Mouse (Mus musculus) midbrain, embryonic 12.5 days (tissue): ENCODE results near the gene Lmod2. TPM values are rescaled to one million over a fixed set of nuclear protein-coding genes. Genes with fewer than 3 reads are reported as not detected.

Source experiments
- ATAC-seq: fragments of 200-750 bp; cut with Nextera tagmentation; 2 replicates; pipeline ENCODE4 v1.8.0; 2017; ENCODE audit warnings: low read depth, moderate TSS enrichment, moderate library complexity; ENCODE audit not compliant: low FRiP score
- H3K27ac ChIP-seq: fragments of 300-500 bp; sonication (generic); replicated peaks from 2 replicates; pipeline ENCODE4 v1.5.1; 2016; ENCODE audit warnings: mild to moderate bottlenecking
- H3K27me3 ChIP-seq: fragments of 300-500 bp; sonication (generic); 2 replicates; pipeline ENCODE4 v1.6.1; 2016; ENCODE audit warnings: mild to moderate bottlenecking
- H3K36me3 ChIP-seq: fragments of 300-500 bp; sonication (generic); 2 replicates; pipeline ENCODE4 v1.6.1; 2016
- H3K4me1 ChIP-seq: fragments of 300-500 bp; sonication (generic); 2 replicates; pipeline ENCODE4 v1.6.1; 2016
- H3K4me2 ChIP-seq: fragments of 300-500 bp; sonication (generic); replicated peaks from 2 replicates; pipeline ENCODE4 v1.6.1; 2016; ENCODE audit warnings: mild to moderate bottlenecking, moderate library complexity
- H3K4me3 ChIP-seq: fragments of 300-500 bp; sonication (generic); 2 replicates; pipeline ENCODE4 v1.5.1; 2016; ENCODE audit warnings: mild to moderate bottlenecking
- H3K9ac ChIP-seq: fragments of 300-500 bp; sonication (generic); replicated peaks from 2 replicates; pipeline ENCODE4 v1.6.1; 2016; ENCODE audit warnings: mild to moderate bottlenecking, moderate library complexity
- H3K9me3 ChIP-seq: fragments of 300-500 bp; sonication (generic); 2 replicates; pipeline ENCODE4 v1.6.1; 2016; ENCODE audit warnings: mild to moderate bottlenecking
- WGBS: fragments of 180-500 bp; shearing (Covaris S2); methylation state at CpG from one replicate; pipeline ENCODE4 v1.1.7; 2016; 5-methylcytosine and 5-hydroxymethylcytosine counted together
- polyA plus RNA-seq: library from polyadenylated mRNA; unstranded; fragments of >200 nt; fragmentation: Nextera tagmentation; extraction: Ambion mirVana; gene quantifications from 2 replicates; pipeline ENCODE4 v1.2.1, GENCODE M21; 2016

Lmod2 gene
- polyA plus RNA-seq, 1 experiment from 2014 or later = not detected

DNA sequence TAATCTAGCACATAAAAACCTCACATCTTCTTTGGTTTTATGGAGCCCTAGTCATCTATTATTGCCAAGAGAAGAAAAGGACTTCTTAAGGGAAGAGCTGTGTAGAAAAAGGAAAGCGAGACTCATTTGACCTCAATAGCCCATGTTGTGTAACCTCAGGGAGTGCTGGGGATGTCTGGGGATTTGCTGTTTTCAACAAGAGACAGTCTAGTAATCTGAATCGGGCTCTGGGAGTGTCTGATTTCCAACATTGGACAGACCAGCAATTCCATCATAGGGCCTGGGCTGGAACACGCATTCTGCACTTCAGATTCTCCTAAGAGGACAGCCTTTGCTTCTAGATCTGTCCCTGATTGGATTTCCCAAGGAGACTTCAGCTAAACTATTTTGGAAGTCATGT, 14.1 kb upstream of the Lmod2 start:
- H3K4me1 ChIP-seq = no peaks in the 10 kb centered on the region
- WGBS = 82% methylated on average over 3 of the region's 3 CpGs
- no peaks in the 10 kb centered on the region for H3K27me3 ChIP-seq
- no peak for ATAC-seq
- H3K9ac ChIP-seq = no peak overlapping the region
- H3K36me3 ChIP-seq = no peaks in the 10 kb centered on the region
- H3K4me2 ChIP-seq = no peak overlapping the region
- H3K4me3 ChIP-seq = no peak overlapping the region
- H3K27ac ChIP-seq = no peak overlapping the region
- H3K9me3 ChIP-seq = no peaks in the 10 kb centered on the region

DNA sequence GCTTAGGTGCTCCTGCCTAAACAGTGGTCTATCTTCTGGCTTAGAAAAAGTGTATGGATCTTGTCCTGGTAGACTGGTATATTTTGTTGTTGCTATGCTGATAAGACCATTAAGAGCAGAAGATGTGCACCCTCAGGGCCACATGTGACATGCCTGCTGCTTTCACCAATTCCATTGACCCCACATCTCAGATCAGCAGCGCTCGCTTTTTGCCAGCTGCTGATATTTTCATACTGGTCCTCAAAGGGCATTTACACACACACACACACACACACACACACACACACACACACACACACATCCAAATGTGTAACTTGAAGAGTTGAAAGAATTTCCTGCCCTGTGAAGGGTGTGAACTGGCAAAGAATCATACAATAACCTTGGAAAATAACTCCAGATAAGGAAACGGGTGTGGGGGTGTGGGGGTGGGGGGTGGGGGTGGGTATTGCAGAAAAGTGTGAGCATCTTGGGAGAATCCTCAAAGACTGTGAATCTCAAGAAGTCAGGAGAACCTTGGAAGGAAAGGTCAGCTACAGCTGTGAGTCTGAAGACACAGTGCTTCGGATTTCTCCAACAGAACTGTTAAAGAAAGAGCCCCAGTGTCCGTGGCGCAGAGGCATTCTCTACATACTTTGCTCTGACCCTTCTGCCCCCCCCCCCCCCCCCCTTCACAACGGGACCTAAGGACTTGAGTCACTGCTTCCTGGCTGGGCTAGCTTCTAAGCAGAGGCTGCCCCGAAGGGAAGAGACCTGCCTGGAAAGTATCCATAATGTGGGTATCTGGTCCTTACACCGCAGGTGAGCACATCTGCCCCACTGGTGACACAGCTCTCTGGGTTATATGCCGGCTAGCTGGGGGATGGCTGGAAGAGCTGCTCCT, 11.9 kb upstream of the Lmod2 start:
- Histone ChIP-seq H3K9ac (no peak overlapping the region), H3K27ac (no peak overlapping the region), H3K36me3 (no peaks in the 10 kb centered on the region), H3K4me3 (no peak overlapping the region), H3K9me3 (no peaks in the 10 kb centered on the region), H3K4me2 (no peak overlapping the region), H3K27me3 (no peaks in the 10 kb centered on the region), H3K4me1 (no peaks in the 10 kb centered on the region)
- WGBS = 62% methylated on average over 10 of the region's 10 CpGs
- ATAC-seq = no peak

DNA sequence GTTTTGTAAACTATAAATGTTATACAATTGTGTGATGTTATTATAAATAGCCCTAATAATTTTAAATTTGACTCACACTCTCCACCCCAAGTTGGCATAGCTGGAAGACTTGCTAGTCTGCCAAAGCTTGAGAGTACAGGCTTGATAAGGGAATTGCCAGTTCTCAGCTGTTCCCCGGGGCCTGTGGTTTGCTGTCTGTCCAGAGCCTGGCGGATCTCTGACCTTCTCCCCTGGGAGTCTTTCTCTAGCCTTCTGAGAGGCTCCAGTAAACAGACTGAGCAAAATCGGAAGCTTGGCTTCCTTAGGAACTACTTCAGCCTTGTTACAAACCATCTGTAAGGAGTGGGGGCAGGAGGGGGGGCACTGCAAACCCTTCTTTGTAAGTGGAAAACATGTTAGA, 10.7 kb upstream of the Lmod2 start:
- no peaks in the 10 kb centered on the region for H3K36me3 ChIP-seq

DNA sequence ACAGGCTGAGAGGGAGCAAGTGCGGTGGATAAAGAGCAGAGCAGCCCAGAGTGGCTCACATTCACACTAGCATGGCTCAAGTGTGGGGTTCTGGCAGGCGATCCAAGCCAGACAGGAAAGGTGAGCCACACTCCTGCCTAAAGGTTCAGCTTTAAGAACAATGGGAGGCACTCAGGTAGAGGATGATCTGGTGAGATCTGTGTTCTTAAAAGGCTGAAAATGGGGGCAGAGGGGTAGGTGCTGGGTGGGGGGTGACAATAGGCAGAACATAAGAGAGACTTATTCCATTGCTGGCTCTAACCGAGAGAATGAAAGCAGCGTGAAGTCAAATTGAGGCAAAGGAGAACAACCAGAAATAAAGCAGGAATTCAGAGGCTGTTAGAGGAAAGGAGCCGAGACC, 7.3 kb upstream of the Lmod2 start:
- Histone ChIP-seq H3K4me3 (no peak overlapping the region), H3K4me2 (no peak overlapping the region), H3K27me3 (no peaks in the 10 kb centered on the region), H3K4me1 (no peaks in the 10 kb centered on the region), H3K27ac (no peak overlapping the region), H3K9me3 (no peaks in the 10 kb centered on the region), H3K9ac (no peak overlapping the region), H3K36me3 (no peaks in the 10 kb centered on the region)
- 81% methylated on average over 5 of the region's 5 CpGs for WGBS
- no peak for ATAC-seq

More for the DNA sequence above, 10.7 kb upstream of the Lmod2 start:
- no peak overlapping the region for H3K9ac ChIP-seq
- H3K27me3 ChIP-seq = no peaks in the 10 kb centered on the region
- H3K27ac ChIP-seq = no peak overlapping the region
- H3K9me3 ChIP-seq = no peaks in the 10 kb centered on the region
- H3K4me3 ChIP-seq = no peak overlapping the region
- H3K4me2 ChIP-seq = no peak overlapping the region
- no peak for ATAC-seq
- WGBS = 44% methylated on average over 3 of the region's 3 CpGs
- no peaks in the 10 kb centered on the region for H3K4me1 ChIP-seq

DNA sequence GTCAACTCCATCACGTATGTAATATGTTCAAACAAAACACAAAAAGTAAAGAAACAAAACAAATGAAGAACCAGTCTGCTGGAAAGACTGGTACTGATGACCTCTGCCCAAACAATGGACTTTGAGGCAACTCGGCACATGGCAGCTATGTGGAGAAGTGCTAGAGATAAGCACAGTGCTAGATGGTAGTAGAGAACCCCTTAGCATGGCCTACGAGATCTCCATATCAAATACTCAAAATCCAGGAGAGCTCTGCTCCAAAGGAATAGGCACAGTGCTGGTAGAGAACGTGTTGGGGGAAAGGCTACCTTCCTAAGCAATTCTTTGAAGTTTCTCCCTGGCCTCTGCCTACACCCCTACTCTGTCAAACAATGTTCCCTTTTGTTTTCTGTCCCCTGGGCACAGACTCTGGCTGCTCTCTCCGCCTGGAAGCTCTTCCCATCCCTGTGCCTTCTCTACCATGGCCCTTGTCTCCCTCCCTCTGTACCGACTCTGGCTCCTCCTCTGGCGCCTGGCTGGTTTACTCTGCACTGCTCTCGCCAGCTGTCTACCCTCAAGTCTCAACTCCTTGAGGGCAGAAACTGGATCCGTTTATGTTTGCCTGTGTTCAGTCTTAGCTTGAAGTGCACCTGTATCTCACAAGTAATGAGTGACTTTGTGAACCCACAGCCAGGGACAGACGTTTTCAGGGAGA, 5.9 kb upstream of the Lmod2 start:
- Histone ChIP-seq H3K4me1 (no peaks in the 10 kb centered on the region), H3K4me2 (no peak overlapping the region), H3K27me3 (no peaks in the 10 kb centered on the region), H3K36me3 (no peaks in the 10 kb centered on the region), H3K27ac (no peak overlapping the region), H3K9me3 (no peaks in the 10 kb centered on the region), H3K4me3 (no peak overlapping the region), H3K9ac (no peak overlapping the region)
- 0 out of 2 replicates have a peak, but pooled peaks have one; percentile 23 for ATAC-seq
- 51% methylated on average over 10 of the region's 10 CpGs for WGBS

DNA sequence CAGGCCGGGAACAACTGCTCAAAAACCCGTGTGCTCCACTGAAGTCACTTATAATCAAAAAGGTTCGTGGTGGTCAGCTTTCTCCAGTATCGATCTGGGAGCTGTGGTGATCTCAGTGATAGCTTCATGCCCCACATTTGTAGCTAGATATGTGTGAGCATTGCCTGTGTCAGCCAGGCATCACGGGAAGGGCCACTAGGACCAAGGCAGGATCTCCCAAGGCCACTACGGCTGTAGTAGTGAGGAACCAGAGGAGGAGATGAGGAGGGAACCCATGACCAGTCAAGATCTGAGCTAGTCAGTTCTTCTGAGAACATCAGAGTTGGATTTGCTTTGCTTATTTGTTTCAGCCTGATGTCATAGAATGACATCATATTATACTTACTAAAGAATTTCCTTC, 1.6 kb downstream of the Lmod2 start:
- no peak for ATAC-seq

DNA sequence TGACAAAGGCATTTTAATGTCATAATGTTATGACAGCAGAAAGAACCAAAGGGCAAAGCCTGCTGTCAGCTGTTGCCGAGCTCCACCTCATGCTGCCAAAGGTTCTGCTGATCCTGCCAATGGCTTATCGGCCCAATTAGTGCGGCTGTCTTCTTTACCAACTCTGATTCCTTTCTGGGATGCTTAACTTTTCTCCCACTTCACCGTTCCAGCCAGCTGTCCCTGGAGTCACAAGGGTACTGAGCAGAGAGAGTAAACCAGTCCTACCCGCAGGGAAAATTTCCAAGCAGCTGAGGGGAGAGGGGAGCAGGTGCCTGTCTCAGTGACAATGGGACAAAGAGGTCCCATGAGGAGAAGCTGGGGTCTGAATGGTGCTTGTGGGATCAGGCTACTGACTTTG, 2.1 kb downstream of the Lmod2 start:
- H3K9me3 ChIP-seq = no peaks in the 10 kb centered on the region
- H3K4me3 ChIP-seq = no peak overlapping the region
- H3K4me1 ChIP-seq = 0 out of 2 replicates have a peak, but pooled peaks cover 3% of the 10 kb centered on the region
- H3K4me2 ChIP-seq = no peak overlapping the region
- no peaks in the 10 kb centered on the region for H3K27me3 ChIP-seq
- no peak overlapping the region for H3K27ac ChIP-seq
- no peaks in the 10 kb centered on the region for H3K36me3 ChIP-seq
- WGBS = 82% methylated on average over 5 of the region's 5 CpGs
- ATAC-seq = no peak
- no peak overlapping the region for H3K9ac ChIP-seq

More for the DNA sequence above, 1.6 kb downstream of the Lmod2 start:
- WGBS = 94% methylated on average over 6 of the region's 6 CpGs
- Histone ChIP-seq H3K27ac (no peak overlapping the region), H3K27me3 (no peaks in the 10 kb centered on the region), H3K9me3 (no peaks in the 10 kb centered on the region), H3K4me1 (0 out of 2 replicates have a peak, but pooled peaks cover 3% of the 10 kb centered on the region), H3K36me3 (no peaks in the 10 kb centered on the region), H3K4me2 (no peak overlapping the region), H3K4me3 (no peak overlapping the region), H3K9ac (no peak overlapping the region)

DNA sequence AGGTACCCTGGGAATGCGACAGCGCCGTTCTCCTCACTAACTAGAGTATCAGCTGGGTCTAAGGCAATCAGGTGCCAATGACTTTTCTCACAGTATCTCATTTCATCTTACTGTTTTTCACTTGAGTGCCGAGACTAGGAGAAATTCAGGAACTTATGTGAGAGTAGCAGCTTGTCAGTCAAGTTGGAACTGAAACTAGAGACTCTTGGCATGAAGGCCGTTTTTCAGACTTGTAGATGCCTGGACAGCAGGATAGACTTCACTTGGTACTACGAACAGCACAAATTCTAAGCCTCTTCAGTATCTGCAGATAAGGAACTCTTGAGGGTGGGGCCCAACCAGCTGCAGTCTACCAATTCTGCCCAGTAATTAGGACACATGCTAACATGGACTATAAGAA, 2.6 kb downstream of the Lmod2 start:
- Histone ChIP-seq H3K27me3 (no peaks in the 10 kb centered on the region), H3K4me1 (0 out of 2 replicates have a peak, but pooled peaks cover 3% of the 10 kb centered on the region), H3K36me3 (no peaks in the 10 kb centered on the region), H3K27ac (no peak overlapping the region), H3K4me3 (no peak overlapping the region), H3K9me3 (no peaks in the 10 kb centered on the region), H3K4me2 (no peak overlapping the region), H3K9ac (no peak overlapping the region)
- ATAC-seq = no peak
- 90% methylated on average over 6 of the region's 6 CpGs for WGBS

DNA sequence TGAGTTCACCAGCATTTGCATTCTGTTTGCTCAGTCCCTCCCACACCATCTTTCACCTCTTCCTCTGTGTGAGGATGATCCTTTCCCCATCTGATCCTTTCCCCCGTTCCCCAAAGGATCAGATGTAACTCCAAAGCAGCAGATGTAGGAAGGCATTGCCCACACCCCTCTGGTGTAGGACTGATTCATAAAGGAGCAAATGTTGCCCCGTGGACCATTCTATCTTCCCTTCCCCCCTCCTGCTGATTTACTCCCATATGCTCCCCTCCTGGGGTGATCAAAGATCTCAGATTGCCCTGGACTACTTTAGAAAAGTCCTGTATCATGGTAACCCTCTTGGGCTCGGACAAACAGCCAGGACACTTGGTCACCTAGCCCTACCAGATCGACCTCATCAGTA, 3.2 kb downstream of the Lmod2 start:
- ATAC-seq = no peak
- no peaks in the 10 kb centered on the region for H3K27me3 ChIP-seq
- H3K4me2 ChIP-seq = no peak overlapping the region
- H3K27ac ChIP-seq = no peak overlapping the region
- H3K4me1 ChIP-seq = 0 out of 2 replicates have a peak, but pooled peaks cover 3% of the 10 kb centered on the region
- H3K9ac ChIP-seq = no peak overlapping the region
- H3K36me3 ChIP-seq = no peaks in the 10 kb centered on the region
- no peak overlapping the region for H3K4me3 ChIP-seq
- H3K9me3 ChIP-seq = no peaks in the 10 kb centered on the region
- 77% methylated on average over 4 of the region's 4 CpGs for WGBS

DNA sequence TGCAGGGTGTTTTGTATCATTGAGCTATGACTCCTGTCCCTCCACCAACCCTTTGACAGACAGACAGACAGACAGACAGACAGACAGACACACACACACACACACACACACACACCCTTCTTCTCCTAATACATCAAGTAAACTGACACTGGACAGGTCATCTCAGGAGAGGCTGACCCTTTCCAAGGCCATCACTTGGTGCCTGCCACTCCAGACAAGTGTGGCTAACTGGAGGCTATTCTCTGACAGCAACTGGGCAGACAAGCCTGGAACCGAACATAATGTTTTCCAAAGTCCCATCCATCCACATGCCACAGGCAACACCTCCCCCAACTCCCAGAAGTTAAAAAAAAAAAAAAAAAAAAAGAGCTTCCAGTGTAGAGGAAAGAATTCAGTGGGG, 4.1 kb downstream of the Lmod2 start:
- no peak for ATAC-seq
- Histone ChIP-seq H3K9ac (no peak overlapping the region), H3K9me3 (no peaks in the 10 kb centered on the region), H3K4me3 (no peak overlapping the region), H3K27ac (no peak overlapping the region), H3K36me3 (no peaks in the 10 kb centered on the region), H3K4me1 (0 out of 2 replicates have a peak, but pooled peaks cover 3% of the 10 kb centered on the region), H3K4me2 (no peak overlapping the region), H3K27me3 (no peaks in the 10 kb centered on the region)
- WGBS = 82% methylated on average over 1 of the region's 1 CpGs

DNA sequence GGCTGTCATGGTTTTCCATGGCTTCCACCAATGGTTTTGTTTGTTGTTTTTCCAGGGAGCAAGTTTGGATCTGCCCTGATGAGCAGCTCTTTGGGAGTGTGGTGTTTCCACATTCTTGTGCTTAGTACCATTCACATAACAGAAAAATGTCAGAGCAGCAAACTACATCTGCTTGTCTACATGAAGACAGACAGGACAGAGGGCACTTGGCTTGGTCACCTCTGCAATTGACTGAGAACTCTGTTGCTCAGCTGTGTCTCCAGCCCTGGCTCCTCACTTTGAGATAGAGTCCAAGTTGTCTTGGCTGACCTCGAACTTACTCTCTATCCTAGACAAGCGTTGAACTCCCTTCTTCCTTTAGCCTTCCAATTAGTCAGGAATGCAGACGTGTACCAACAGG, 4.8 kb downstream of the Lmod2 start:
- H3K27me3 ChIP-seq = no peaks in the 10 kb centered on the region
- ATAC-seq = no peak
- WGBS = 85% methylated on average over 3 of the region's 3 CpGs
- H3K36me3 ChIP-seq = no peaks in the 10 kb centered on the region
- H3K9ac ChIP-seq = no peak overlapping the region
- no peak overlapping the region for H3K27ac ChIP-seq
- H3K9me3 ChIP-seq = no peaks in the 10 kb centered on the region
- 0 out of 2 replicates have a peak, but pooled peaks cover 3% of the 10 kb centered on the region for H3K4me1 ChIP-seq
- H3K4me3 ChIP-seq = no peak overlapping the region
- H3K4me2 ChIP-seq = no peak overlapping the region

DNA sequence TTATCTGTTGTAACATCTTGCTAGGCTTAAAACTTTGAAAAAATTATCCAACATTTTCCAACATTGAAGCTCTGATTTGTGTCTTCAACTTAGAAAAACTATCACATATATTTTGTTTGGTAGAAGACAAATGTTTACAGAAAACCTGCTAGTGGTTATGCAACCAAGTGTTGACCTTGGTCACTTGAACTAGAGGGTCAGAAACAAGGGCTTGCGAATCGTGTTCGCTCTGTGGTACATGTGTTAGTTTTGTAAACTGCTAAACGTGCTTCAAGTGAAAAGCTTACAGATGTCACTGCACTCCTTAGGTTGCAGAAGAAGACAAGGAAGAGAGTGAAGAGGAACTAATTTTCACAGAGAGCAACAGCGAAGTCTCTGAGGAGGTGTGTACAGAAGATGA, 5.4 kb downstream of the Lmod2 start:
- no peak overlapping the region for H3K27ac ChIP-seq
- no peaks in the 10 kb centered on the region for H3K9me3 ChIP-seq
- WGBS = 90% methylated on average over 5 of the region's 5 CpGs
- H3K4me2 ChIP-seq = no peak overlapping the region
- no peaks in the 10 kb centered on the region for H3K4me1 ChIP-seq
- no peaks in the 10 kb centered on the region for H3K27me3 ChIP-seq
- H3K36me3 ChIP-seq = no peaks in the 10 kb centered on the region
- ATAC-seq = no peak
- H3K4me3 ChIP-seq = no peak overlapping the region
- H3K9ac ChIP-seq = no peak overlapping the region
